Mouse (Mus musculus): ENCODE results near the gene Gm45902. TPM values are rescaled to one million over a fixed set of nuclear protein-coding genes. Genes with fewer than 3 reads are reported as not detected.

The Gm45902 gene
- under 1 TPM; 0.43 to 0.57 TPM for total RNA-seq (2021)
- long read RNA-seq, experiment 1, result 0 reads
- long read RNA-seq, experiment 2, full-length matches to known transcripts, result 1 of 1 reads
- long read RNA-seq, experiment 2, partial matches to known transcripts, result 0 of 1 reads
- long read RNA-seq, experiment 2, other reads (novel, unspliced or antisense), result 0 of 1 reads

- peak; percentile 97 for DNase-seq (ENCODE audit: low spot score)
Observed at GRCm38 (mm10) chr2:3512552-3513454, at the start of gene Gm45902, which contains the start of the genes Hspa14 and Cdnf. TSS of gene Gm45902 (minus strand) at chr2:3512790. TSS of gene Hspa14 (minus strand) at chr2:3512814. TSS of gene Cdnf (plus strand) at chr2:3513030.

- DNase-seq (ENCODE audit: low spot score), result peak; percentile 25
Observed at GRCm38 (mm10) chr2:3546588-3546987, 34.0 kb upstream of the Gm45902 start.

GRCm38 (mm10) chr2:3546055-3546454 lies 33.5 kb upstream of the Gm45902 start:
- no peak for DNase-seq (ENCODE audit: low spot score)

- DNase-seq (ENCODE audit: low spot score), result no peak
Observed at GRCm38 (mm10) chr2:3541307-3542079, 28.9 kb upstream of the Gm45902 start.

GRCm38 (mm10) chr2:3526288-3526687 lies 13.7 kb upstream of the Gm45902 start:
- DNase-seq (ENCODE audit: low spot score), result no peak

GRCm38 (mm10) chr2:3522558-3522957 lies 10.0 kb upstream of the Gm45902 start:
- no peak for DNase-seq (ENCODE audit: low spot score)

GRCm38 (mm10) chr2:3512076-3512475 lies 514 bp downstream of the Gm45902 start:
- DNase-seq (ENCODE audit: low spot score), result no peak

- DNase-seq (ENCODE audit: low spot score), result no peak
Observed at GRCm38 (mm10) chr2:3500886-3501285, 11.7 kb downstream of the Gm45902 start.

- DNase-seq (ENCODE audit: low spot score), result no peak
Observed at GRCm38 (mm10) chr2:3499543-3499942, 13.0 kb downstream of the Gm45902 start.

GRCm38 (mm10) chr2:3493833-3494409 lies 18.7 kb downstream of the Gm45902 start:
- no peak for DNase-seq (ENCODE audit: low spot score)

GRCm38 (mm10) chr2:3489816-3490215 lies 22.8 kb downstream of the Gm45902 start:
- no peak for DNase-seq (ENCODE audit: low spot score)

- no peak for DNase-seq (ENCODE audit: low spot score)
Observed at GRCm38 (mm10) chr2:3480239-3480638, 32.4 kb downstream of the Gm45902 start.

- DNase-seq (ENCODE audit: low spot score), result no peak
Observed at GRCm38 (mm10) chr2:3475746-3476251, 36.8 kb downstream of the Gm45902 start.

GRCm38 (mm10) chr2:3474861-3475283 lies 37.7 kb downstream of the Gm45902 start, which contains the start of gene Suv39h2:
TSS of gene Suv39h2 (minus strand) at chr2:3475031.
- DNase-seq (ENCODE audit: low spot score), result peak; percentile 96

GRCm38 (mm10) chr2:3474361-3474805 lies 38.2 kb downstream of the Gm45902 start:
- DNase-seq (ENCODE audit: low spot score), result peak; percentile 16

- no peak for DNase-seq (ENCODE audit: low spot score)
Observed at GRCm38 (mm10) chr2:3473891-3474290, 38.7 kb downstream of the Gm45902 start.

- DNase-seq (ENCODE audit: low spot score), result no peak
Observed at GRCm38 (mm10) chr2:3456590-3456989, 56.0 kb downstream of the Gm45902 start.
